Comparison of ENCODE assay signal across 12 mouse cellular contexts in genomic region chr7:63887034-63887551, GRCm38 (mm10). TPM values are rescaled to one million over a fixed set of nuclear protein-coding genes. Genes with fewer than 3 reads are reported as not detected.
DNase-seq lines count a peak whose midpoint lies in the region; ATAC-seq and TF ChIP-seq lines count a peak whose summit lies in the region.
"Had no signal": no experiment of that assay in that cellular context is flagged by ENCODE, and none has a peak within 500 bp of the region (broad histone marks: within the 10 kb centered on the region; RNA-seq: fewer than 3 reads in every experiment).

No protein-coding gene starts in this region.

- 33% methylated on average over 8 of the region's 8 CpGs for WGBS in liver, adult 2 months
- WGBS in kidney, embryonic 16.5 days = 24% methylated on average over 8 of the region's 8 CpGs
- WGBS in hindbrain, embryonic 12.5 days = 67% methylated on average over 8 of the region's 8 CpGs

- H3K27me3 ChIP-seq in liver, adult 2 months (ENCODE audit: control insufficient read depth, insufficient read depth, low read length) = no peaks in the 10 kb centered on the region
- no peaks in the 10 kb centered on the region for H3K27me3 ChIP-seq in kidney, embryonic 16.5 days (ENCODE audit: insufficient read depth, low read length)
- no peaks in the 10 kb centered on the region for H3K27me3 ChIP-seq in hindbrain, embryonic 12.5 days
- H3K27me3 ChIP-seq: hindbrain, embryonic 13.5 days had no signal

- DNase-seq in liver, adult 2 months (ENCODE audit: extremely low read depth, low read depth, low spot score) = no peak
- no peak for DNase-seq in liver
- DNase-seq in heart, adult 8-10 months (ENCODE audit: low spot score) = peak; percentile 75
- DNase-seq in lung, postnatal 10 days = peak; percentile 70
- no peak for DNase-seq in ovary, postnatal 10 days (ENCODE audit: low spot score)
- no peak for DNase-seq in gastrocnemius, postnatal 14 days
- DNase-seq: embryo, embryonic 11 days; midbrain, embryonic 14.5 days had no signal

- H3K36me3 ChIP-seq in liver, adult 2 months (ENCODE audit: control insufficient read depth, insufficient read depth, low read length) = peaks cover 6% of the 10 kb centered on the region; the same call in 1 of the 2 replicates
- peaks cover 13% of the 10 kb centered on the region for H3K36me3 ChIP-seq in kidney, embryonic 16.5 days (ENCODE audit: insufficient read depth, low read length)
- H3K36me3 ChIP-seq in hindbrain, embryonic 12.5 days = peaks cover 14% of the 10 kb centered on the region

- no peak overlapping the region for H3K4me3 ChIP-seq in liver, adult 2 months (ENCODE audit: insufficient read depth, low read depth, low read length)
- H3K4me3 ChIP-seq in kidney, embryonic 16.5 days (ENCODE audit: low read length) = no peak overlapping the region
- H3K4me3 ChIP-seq in hindbrain, embryonic 12.5 days = no peak overlapping the region
- H3K4me3 ChIP-seq: hindbrain, embryonic 13.5 days had no signal

- peaks cover 17% of the 10 kb centered on the region for H3K4me1 ChIP-seq in liver, adult 2 months (ENCODE audit: control insufficient read depth, insufficient read depth, low read length)
- peaks cover 19% of the 10 kb centered on the region for H3K4me1 ChIP-seq in kidney, embryonic 16.5 days (ENCODE audit: insufficient read depth, low read length)
- H3K4me1 ChIP-seq in hindbrain, embryonic 12.5 days = 0 out of 2 replicates have a peak, but pooled peaks cover 4% of the 10 kb centered on the region

- TF ChIP-seq CTCF in liver, adult 2 months (IDR thresholded peaks at IDR 0.05; ENCODE audit: low read depth, low read length) = no peak

- ATAC-seq in kidney, embryonic 16.5 days (ENCODE audit: low FRiP score, low TSS enrichment) = peak; percentile 76
- ATAC-seq in hindbrain, embryonic 12.5 days (ENCODE audit: low FRiP score) = no peak
- ATAC-seq: forebrain, embryonic 14.5 days had no signal

- intact Hi-C loops in gastrocnemius, postnatal 14 days (cut with DNase I; ENCODE audit: low total_unique reads) = no loop called here

- H3K79me2 ChIP-seq in liver, adult 2 months (ENCODE audit: control insufficient read depth, insufficient read depth, low read length) = peaks cover 5% of the 10 kb centered on the region; the same call in 1 of the 2 replicates

- H3K9me3 ChIP-seq in kidney, embryonic 16.5 days (ENCODE audit: low read length) = no peaks in the 10 kb centered on the region
- no peaks in the 10 kb centered on the region for H3K9me3 ChIP-seq in hindbrain, embryonic 12.5 days (replicated peaks)
- H3K9me3 ChIP-seq: hindbrain, embryonic 13.5 days had no signal

- H3K9ac ChIP-seq in liver, adult 2 months (ENCODE audit: low read depth, low read length) = no peak overlapping the region
- no peak overlapping the region for H3K9ac ChIP-seq in kidney, embryonic 16.5 days (replicated peaks; ENCODE audit: low read length)
- no peak overlapping the region for H3K9ac ChIP-seq in hindbrain, embryonic 12.5 days
- H3K9ac ChIP-seq: hindbrain, embryonic 13.5 days had no signal

- H3K27ac ChIP-seq in liver, adult 2 months (replicated peaks; ENCODE audit: insufficient read depth, low read depth, low read length) = peak overlapping the region; percentile 9; the same call in 1 of the 2 replicates
- H3K27ac ChIP-seq in kidney, embryonic 16.5 days (ENCODE audit: low read length) = 0 out of 2 replicates have a peak overlapping the region, but pooled peaks have one; percentile 43
- no peak overlapping the region for H3K27ac ChIP-seq in hindbrain, embryonic 12.5 days
- H3K27ac ChIP-seq: hindbrain, embryonic 13.5 days had no signal

- H3K4me2 ChIP-seq in kidney, embryonic 16.5 days (replicated peaks; ENCODE audit: low read depth, low read length) = no peak overlapping the region
- H3K4me2 ChIP-seq in hindbrain, embryonic 12.5 days (replicated peaks) = no peak overlapping the region
- H3K4me2 ChIP-seq: hindbrain, embryonic 13.5 days had no signal

- TF ChIP-seq POLR2A in liver, adult 2 months (IDR thresholded peaks at IDR 0.05; ENCODE audit: extremely low read depth, insufficient read depth, low read length) = no peak

RNA-seq across cellular contexts. Expression of gene E030018B13Rik, which starts 29.6 kb away (rescaled TPM):
- 0.09 TPM in 1 of 2 replicates, not detected in the other for total RNA-seq in liver, adult 2 months (2014; rRNA removed)
- polyA plus RNA-seq in liver, adult 2 months (2012; rRNA removed) = not detected in 2 replicates
- total RNA-seq in heart, adult 8-10 months (2022) = not detected
- not detected in 2 replicates for polyA plus RNA-seq in kidney, embryonic 16.5 days (2015; fragmentation: Nextera tagmentation; extraction: Ambion mirVana)
- 0.21 TPM in 1 of 2 replicates, not detected in the other for polyA plus RNA-seq in hindbrain, embryonic 12.5 days (2016; fragmentation: Nextera tagmentation; extraction: Ambion mirVana)
- total RNA-seq in gastrocnemius, postnatal 14 days (2021) = not detected
- polyA plus RNA-seq: forebrain, embryonic 14.5 days; hindbrain, embryonic 13.5 days; midbrain, embryonic 14.5 days had no signal

RNA-seq across cellular contexts. Expression of gene Klf13, which starts 51.6 kb away (rescaled TPM):
- total RNA-seq in liver, adult 2 months (2014; rRNA removed) = 26.2 and 26.4 TPM in 2 replicates
- 14.1 and 19.8 TPM in 2 replicates for polyA plus RNA-seq in liver, adult 2 months (2012; rRNA removed)
- total RNA-seq in heart, adult 8-10 months (2022) = 10 to 100 TPM; 39.6 to 53.1 (median 47.7) TPM
- polyA plus RNA-seq in kidney, embryonic 16.5 days (2015; fragmentation: Nextera tagmentation; extraction: Ambion mirVana) = 23.2 and 23.7 TPM in 2 replicates
- polyA plus RNA-seq in hindbrain, embryonic 12.5 days (2016; fragmentation: Nextera tagmentation; extraction: Ambion mirVana) = 28.1 and 30.1 TPM in 2 replicates
- total RNA-seq in gastrocnemius, postnatal 14 days (2021) = 10 to 100 TPM; 42.5 to 65.2 TPM

Comparison
In these comparisons a context has a peak if more than half of its experiments do, and no peak if none do; other contexts are left out.
1. DNase-seq: peak in heart, adult 8-10 months (single experiment) and lung, postnatal 10 days (single experiment); none in liver, adult 2 months (single experiment), liver (single experiment), ovary, postnatal 10 days (single experiment) and gastrocnemius, postnatal 14 days (single experiment).